Mouse (Mus musculus) forebrain, embryonic 14.5 days (tissue): ENCODE results near the gene Rit1. TPM values are rescaled to one million over a fixed set of nuclear protein-coding genes. Genes with fewer than 3 reads are reported as not detected.

Experiments
- ATAC-seq: fragments of 200-750 bp; cut with Nextera tagmentation; 2 replicates; pipeline ENCODE4 v1.8.0; 2017; ENCODE audit warnings: mild to moderate bottlenecking, moderate library complexity
- DNase-seq: peaks from one replicate; pipeline ENCODE4 v3.0.0-alpha.2; 2015; ENCODE audit warnings: low spot score
- H3K27ac ChIP-seq: fragments of 300-500 bp; sonication (generic); 2 replicates; pipeline ENCODE4 v1.5.1; 2014; ENCODE audit warnings: low read depth, mild to moderate bottlenecking, control low read depth, low read length, moderate library complexity
- H3K27me3 ChIP-seq: fragments of 300-500 bp; sonication (generic); replicated peaks from 2 replicates; pipeline ENCODE4 v1.6.1; 2014; ENCODE audit warnings: low read length, control low read depth, mixed read lengths; ENCODE audit not compliant: control insufficient read depth, insufficient read depth
- H3K36me3 ChIP-seq: fragments of 300-500 bp; sonication (generic); 2 replicates; pipeline ENCODE4 v1.6.1; 2014; ENCODE audit warnings: low read length, control low read depth; ENCODE audit not compliant: control insufficient read depth, insufficient read depth
- H3K4me1 ChIP-seq: fragments of 300-500 bp; sonication (generic); 2 replicates; pipeline ENCODE4 v1.6.1; 2014; ENCODE audit warnings: antibody characterized with exemption, low read length, control low read depth; ENCODE audit not compliant: control insufficient read depth, insufficient read depth
- H3K4me2 ChIP-seq: fragments of 300-500 bp; sonication (generic); 2 replicates; pipeline ENCODE4 v1.6.1; 2014; ENCODE audit warnings: mild to moderate bottlenecking, control low read depth, low read length
- H3K4me3 ChIP-seq: fragments of 300-500 bp; sonication (generic); 2 replicates; pipeline ENCODE4 v1.5.1; 2014; ENCODE audit warnings: low read depth, low read length, control low read depth
- H3K9ac ChIP-seq: fragments of 300-500 bp; sonication (generic); 2 replicates; pipeline ENCODE4 v1.6.1; 2014; ENCODE audit warnings: mild to moderate bottlenecking, low read length, control low read depth, moderate library complexity
- H3K9me3 ChIP-seq: fragments of 300-500 bp; sonication (generic); replicated peaks from 2 replicates; pipeline ENCODE4 v1.6.1; 2016; ENCODE audit warnings: low read length, control low read depth, mixed read lengths; ENCODE audit not compliant: control insufficient read depth
- WGBS: fragments of 180-500 bp; shearing (Covaris S2); extraction: QIAGEN DNeasy Blood & Tissue Kit; methylation state at CpG from one replicate; pipeline ENCODE4 v1.1.7; 2014; 5-methylcytosine and 5-hydroxymethylcytosine counted together
- polyA plus RNA-seq: library from polyadenylated mRNA; unstranded; fragments of >200 nt; fragmentation: Nextera tagmentation; extraction: Ambion mirVana; gene quantifications from 2 replicates; pipeline ENCODE4 v1.2.1, GENCODE M21; 2014

Gene Rit1
- polyA plus RNA-seq, 1 experiment from 2014 or later = 57.8 TPM

GRCm38 (mm10) chr3:88717198-88717798, 660 bp downstream of the Rit1 start:
- Histone ChIP-seq H3K36me3 (peaks cover 32% of the 10 kb centered on the region), H3K9me3 (no peaks in the 10 kb centered on the region), H3K9ac (peak overlapping the region; percentile 58), H3K27ac (no peak overlapping the region; the same call in 1 of the 2 replicates), H3K4me3 (peak overlapping the region; percentile 70), H3K27me3 (no peaks in the 10 kb centered on the region), H3K4me1 (peaks cover 13% of the 10 kb centered on the region), H3K4me2 (peak overlapping the region; percentile 62)
- DNase-seq (peak; percentile 30), ATAC-seq (peak; percentile 60)
- 7% methylated on average over 9 of the region's 9 CpGs for WGBS

- H3K4me1 ChIP-seq = peaks cover 13% of the 10 kb centered on the region
- ATAC-seq (no peak), DNase-seq (no peak)
- H3K36me3 ChIP-seq = peaks cover 28% of the 10 kb centered on the region
- H3K4me3 ChIP-seq = peak overlapping the region; percentile 70; the same call in 1 of the 2 replicates
- H3K4me2 ChIP-seq = peak overlapping the region; percentile 62
- 74% methylated on average over 1 of the region's 1 CpGs for WGBS
- H3K27me3 ChIP-seq = no peaks in the 10 kb centered on the region
- no peak overlapping the region for H3K9ac ChIP-seq
- H3K9me3 ChIP-seq = no peaks in the 10 kb centered on the region
- H3K27ac ChIP-seq = no peak overlapping the region
These were observed 1.2 kb downstream of the Rit1 start for GRCm38 (mm10) chr3:88717831-88718230.

GRCm38 (mm10) chr3:88719098-88719497, 2.5 kb downstream of the Rit1 start:
- no peaks in the 10 kb centered on the region for H3K27me3 ChIP-seq
- DNase-seq (no peak), ATAC-seq (no peak)
- H3K27ac ChIP-seq = no peak overlapping the region
- no peak overlapping the region for H3K4me2 ChIP-seq
- no peak overlapping the region for H3K9ac ChIP-seq
- peaks cover 19% of the 10 kb centered on the region for H3K36me3 ChIP-seq
- WGBS = 82% methylated on average over 2 of the region's 2 CpGs
- H3K4me1 ChIP-seq = peaks cover 13% of the 10 kb centered on the region
- H3K9me3 ChIP-seq = no peaks in the 10 kb centered on the region
- H3K4me3 ChIP-seq = no peak overlapping the region

GRCm38 (mm10) chr3:88736556-88736955, 19.9 kb downstream of the Rit1 start:
- Histone ChIP-seq H3K9ac (no peak overlapping the region), H3K36me3 (peaks cover 23% of the 10 kb centered on the region), H3K4me2 (no peak overlapping the region), H3K27me3 (no peaks in the 10 kb centered on the region), H3K4me1 (no peaks in the 10 kb centered on the region), H3K27ac (no peak overlapping the region), H3K9me3 (no peaks in the 10 kb centered on the region), H3K4me3 (no peak overlapping the region)
- ATAC-seq (no peak), DNase-seq (no peak)
- WGBS = 95% methylated on average over 2 of the region's 2 CpGs

GRCm38 (mm10) chr3:88738641-88739040, 22.0 kb downstream of the Rit1 start:
- no peak for ATAC-seq
- no peak overlapping the region for H3K4me2 ChIP-seq
- DNase-seq = peak; percentile 19
- H3K27me3 ChIP-seq = no peaks in the 10 kb centered on the region
- H3K36me3 ChIP-seq = peaks cover 41% of the 10 kb centered on the region
- no peak overlapping the region for H3K4me3 ChIP-seq
- no peaks in the 10 kb centered on the region for H3K4me1 ChIP-seq
- no peak overlapping the region for H3K9ac ChIP-seq
- 60% methylated on average over 3 of the region's 3 CpGs for WGBS
- no peaks in the 10 kb centered on the region for H3K9me3 ChIP-seq
- no peak overlapping the region for H3K27ac ChIP-seq

GRCm38 (mm10) chr3:88740147-88740546, 23.5 kb downstream of the Rit1 start:
- no peak overlapping the region for H3K27ac ChIP-seq
- no peak overlapping the region for H3K4me2 ChIP-seq
- DNase-seq (no peak), ATAC-seq (no peak)
- 98% methylated on average over 3 of the region's 3 CpGs for WGBS
- H3K9ac ChIP-seq = no peak overlapping the region
- no peaks in the 10 kb centered on the region for H3K4me1 ChIP-seq
- peaks cover 49% of the 10 kb centered on the region for H3K36me3 ChIP-seq
- H3K9me3 ChIP-seq = no peaks in the 10 kb centered on the region
- H3K27me3 ChIP-seq = no peaks in the 10 kb centered on the region
- no peak overlapping the region for H3K4me3 ChIP-seq

GRCm38 (mm10) chr3:88745534-88745933, 28.9 kb downstream of the Rit1 start:
- H3K9ac ChIP-seq = no peak overlapping the region
- DNase-seq = no peak
- WGBS = 95% methylated on average over 9 of the region's 9 CpGs
- ATAC-seq = no peak
- peaks cover 85% of the 10 kb centered on the region for H3K36me3 ChIP-seq
- no peak overlapping the region for H3K27ac ChIP-seq
- H3K4me1 ChIP-seq = no peaks in the 10 kb centered on the region
- H3K9me3 ChIP-seq = peaks cover 12% of the 10 kb centered on the region
- H3K27me3 ChIP-seq = no peaks in the 10 kb centered on the region
- no peak overlapping the region for H3K4me3 ChIP-seq
- H3K4me2 ChIP-seq = no peak overlapping the region

- H3K9me3 ChIP-seq = peaks cover 12% of the 10 kb centered on the region
These were observed 29.7 kb downstream of the Rit1 start for GRCm38 (mm10) chr3:88746139-88746870.

GRCm38 (mm10) chr3:88746871-88747231, 30.2 kb downstream of the Rit1 start:
- no peak overlapping the region for H3K9ac ChIP-seq
- no peak overlapping the region for H3K4me2 ChIP-seq
- 71% methylated on average over 4 of the region's 4 CpGs for WGBS
- no peak for ATAC-seq
- H3K4me3 ChIP-seq = no peak overlapping the region
- H3K27ac ChIP-seq = no peak overlapping the region
- H3K27me3 ChIP-seq = no peaks in the 10 kb centered on the region
- H3K4me1 ChIP-seq = no peaks in the 10 kb centered on the region
- peaks cover 12% of the 10 kb centered on the region for H3K9me3 ChIP-seq
- peak; percentile 20 for DNase-seq
- peaks cover 92% of the 10 kb centered on the region for H3K36me3 ChIP-seq

More at GRCm38 (mm10) chr3:88746139-88746870, 29.7 kb downstream of the Rit1 start:
- H3K4me2 ChIP-seq = no peak overlapping the region
- H3K27me3 ChIP-seq = no peaks in the 10 kb centered on the region
- H3K4me3 ChIP-seq = no peak overlapping the region
- peaks cover 91% of the 10 kb centered on the region for H3K36me3 ChIP-seq
- H3K27ac ChIP-seq = no peak overlapping the region
- no peak overlapping the region for H3K9ac ChIP-seq
- WGBS = 94% methylated on average over 13 of the region's 15 CpGs
- H3K4me1 ChIP-seq = no peaks in the 10 kb centered on the region
- DNase-seq (no peak), ATAC-seq (no peak)
